Mouse (Mus musculus) embryonic facial prominence, embryonic 11.5 days (tissue): ENCODE measurements around the gene Dtx4. TPM values are rescaled to one million over a fixed set of nuclear protein-coding genes. Genes with fewer than 3 reads are reported as not detected.

ENCODE experiments used
- ATAC-seq: fragments of 200-750 bp; cut with Nextera tagmentation; replicated peaks from 2 replicates; pipeline ENCODE4 v1.8.0; 2017; ENCODE audit warnings: low read depth; ENCODE audit not compliant: insufficient number of reproducible peaks, low FRiP score, low TSS enrichment
- DNase-seq: peaks from one replicate; pipeline ENCODE4 v3.0.0-alpha.2; 2015; ENCODE audit warnings: low spot score
- H3K27ac ChIP-seq: fragments of 300-500 bp; sonication (generic); replicated peaks from 2 replicates; pipeline ENCODE4 v1.5.1; 2014; ENCODE audit warnings: mild to moderate bottlenecking, low read depth, low read length, control low read depth
- H3K27me3 ChIP-seq: fragments of 300-500 bp; sonication (generic); 2 replicates; pipeline ENCODE4 v1.6.1; 2014; ENCODE audit warnings: mild to moderate bottlenecking, low read length, moderate library complexity, mixed read lengths; ENCODE audit not compliant: control insufficient read depth, insufficient read depth
- H3K36me3 ChIP-seq: fragments of 300-500 bp; sonication (generic); replicated peaks from 2 replicates; pipeline ENCODE4 v1.6.1; 2014; ENCODE audit warnings: low read depth, mild to moderate bottlenecking, low read length, moderate library complexity, mixed read lengths; ENCODE audit not compliant: control insufficient read depth, insufficient read depth
- H3K4me1 ChIP-seq: fragments of 300-500 bp; sonication (generic); 2 replicates; pipeline ENCODE4 v1.6.1; 2014; ENCODE audit warnings: low read length, mixed read lengths; ENCODE audit not compliant: control insufficient read depth, insufficient read depth
- H3K4me2 ChIP-seq: fragments of 300-500 bp; sonication (generic); 2 replicates; pipeline ENCODE4 v1.6.1; 2014; ENCODE audit warnings: low read depth, mild to moderate bottlenecking, control low read depth, low read length, moderate library complexity
- H3K4me3 ChIP-seq: fragments of 300-500 bp; sonication (generic); 2 replicates; pipeline ENCODE4 v1.5.1; 2014; ENCODE audit warnings: low read depth, low read length, control low read depth
- H3K9ac ChIP-seq: fragments of 300-500 bp; sonication (generic); replicated peaks from 2 replicates; pipeline ENCODE4 v1.6.1; 2014; ENCODE audit warnings: mild to moderate bottlenecking, control low read depth, low read length
- H3K9me3 ChIP-seq: fragments of 300-500 bp; sonication (generic); replicated peaks from 2 replicates; pipeline ENCODE4 v1.6.1; 2016; ENCODE audit warnings: mild to moderate bottlenecking, low read length, inconsistent platforms, mixed read lengths; ENCODE audit not compliant: control insufficient read depth
- WGBS: fragments of 180-500 bp; shearing (Covaris S2); extraction: QIAGEN DNeasy Blood & Tissue Kit; methylation state at CpG from one replicate; pipeline ENCODE4 v1.1.7; 2014; 5-methylcytosine and 5-hydroxymethylcytosine counted together
- polyA plus RNA-seq: library from polyadenylated mRNA; unstranded; fragments of >200 nt; fragmentation: Nextera tagmentation; extraction: Ambion mirVana; gene quantifications from 2 replicates; pipeline ENCODE4 v1.2.1, GENCODE M21; 2014

Gene Dtx4
- polyA plus RNA-seq, 1 experiment from 2014 or later = 14.0 TPM

DNA sequence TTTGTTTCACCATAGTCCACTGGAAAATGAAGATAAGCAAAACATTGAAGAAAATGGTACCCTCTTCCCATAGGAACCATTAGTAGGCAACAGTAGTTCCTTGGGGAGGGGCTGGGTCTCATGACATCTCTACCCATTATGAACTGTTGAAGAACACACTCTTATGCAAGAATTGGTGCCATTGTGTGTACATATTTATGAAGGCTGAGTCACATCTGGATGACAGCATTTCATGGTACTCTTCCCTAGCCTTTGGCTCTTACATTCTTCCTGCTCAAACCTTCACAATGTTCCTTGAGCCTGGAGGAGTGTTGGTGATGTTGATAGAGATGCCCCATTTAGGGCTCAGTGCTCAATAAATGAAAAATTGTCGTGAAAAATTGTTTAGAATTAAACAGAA, 61.7 kb downstream of the Dtx4 start:
- Histone ChIP-seq H3K9me3 (no peaks in the 10 kb centered on the region), H3K27me3 (no peaks in the 10 kb centered on the region), H3K4me2 (no peak overlapping the region), H3K4me3 (no peak overlapping the region), H3K36me3 (no peaks in the 10 kb centered on the region), H3K27ac (no peak overlapping the region), H3K4me1 (no peaks in the 10 kb centered on the region), H3K9ac (no peak overlapping the region)
- DNase-seq (no peak), ATAC-seq (no peak)
- WGBS = 54% methylated on average over 1 of the region's 1 CpGs

GRCm38 (mm10) chr19:12435750-12436524, 65.3 kb downstream of the Dtx4 start:
- H3K27me3 ChIP-seq = no peaks in the 10 kb centered on the region
- no peak overlapping the region for H3K4me3 ChIP-seq
- ATAC-seq (no peak), DNase-seq (no peak)
- H3K4me2 ChIP-seq = no peak overlapping the region
- no peaks in the 10 kb centered on the region for H3K4me1 ChIP-seq
- WGBS = 78% methylated on average over 4 of the region's 4 CpGs
- H3K36me3 ChIP-seq = no peaks in the 10 kb centered on the region
- no peaks in the 10 kb centered on the region for H3K9me3 ChIP-seq
- no peak overlapping the region for H3K9ac ChIP-seq
- no peak overlapping the region for H3K27ac ChIP-seq

DNA sequence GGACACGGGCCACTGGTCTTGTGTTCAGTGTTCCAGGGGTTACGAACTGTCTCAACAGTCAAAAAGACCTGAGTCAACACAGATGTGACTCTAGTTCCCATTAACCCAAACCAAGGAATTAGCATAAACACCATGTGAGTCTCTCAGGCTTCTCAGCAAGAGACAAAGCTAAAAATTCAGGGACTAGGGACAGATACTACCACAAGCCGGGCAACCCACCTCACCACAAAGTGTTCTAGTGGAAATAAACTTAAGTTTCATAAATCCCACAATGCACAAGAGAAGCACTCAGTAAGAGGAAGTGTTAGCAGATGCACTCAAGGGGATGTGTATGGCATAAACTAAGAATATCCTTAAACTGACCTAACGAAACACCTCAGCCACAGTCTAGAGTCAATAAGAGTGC, 66.2 kb downstream of the Dtx4 start:
- Histone ChIP-seq H3K9me3 (no peaks in the 10 kb centered on the region), H3K4me1 (no peaks in the 10 kb centered on the region), H3K27me3 (no peaks in the 10 kb centered on the region), H3K27ac (no peak overlapping the region), H3K4me2 (no peak overlapping the region), H3K36me3 (no peaks in the 10 kb centered on the region), H3K4me3 (no peak overlapping the region), H3K9ac (no peak overlapping the region)
- WGBS = 85% methylated on average over 4 of the region's 4 CpGs
- DNase-seq = no peak
- ATAC-seq = no peak

DNA sequence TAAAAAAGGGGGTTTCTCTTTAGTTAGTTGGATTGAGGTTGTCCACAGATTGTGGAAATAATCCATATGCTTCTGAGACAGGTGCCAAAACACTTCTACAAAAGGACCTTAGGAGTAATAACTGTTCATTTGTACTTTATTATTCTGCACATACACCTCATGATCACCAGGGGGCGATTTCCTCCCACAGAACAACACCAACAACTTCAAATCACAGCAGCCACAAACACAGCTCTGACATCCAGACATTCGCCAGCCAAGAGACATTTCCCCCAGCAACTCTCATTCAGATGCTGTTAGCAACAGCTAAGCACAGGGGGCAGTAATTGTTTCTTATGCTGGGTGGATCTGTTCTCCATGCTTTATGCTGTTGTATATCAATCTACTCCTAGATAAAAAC, 68.2 kb downstream of the Dtx4 start:
- DNase-seq (peak; percentile 50), ATAC-seq (no peak; the same call in 1 of the 2 replicates)
- H3K36me3 ChIP-seq = no peaks in the 10 kb centered on the region
- H3K4me3 ChIP-seq = no peak overlapping the region
- no peak overlapping the region for H3K27ac ChIP-seq
- no peaks in the 10 kb centered on the region for H3K27me3 ChIP-seq
- H3K9me3 ChIP-seq = no peaks in the 10 kb centered on the region
- no peaks in the 10 kb centered on the region for H3K4me1 ChIP-seq
- no peak overlapping the region for H3K4me2 ChIP-seq
- WGBS = 11% methylated on average over 2 of the region's 2 CpGs
- no peak overlapping the region for H3K9ac ChIP-seq

DNA sequence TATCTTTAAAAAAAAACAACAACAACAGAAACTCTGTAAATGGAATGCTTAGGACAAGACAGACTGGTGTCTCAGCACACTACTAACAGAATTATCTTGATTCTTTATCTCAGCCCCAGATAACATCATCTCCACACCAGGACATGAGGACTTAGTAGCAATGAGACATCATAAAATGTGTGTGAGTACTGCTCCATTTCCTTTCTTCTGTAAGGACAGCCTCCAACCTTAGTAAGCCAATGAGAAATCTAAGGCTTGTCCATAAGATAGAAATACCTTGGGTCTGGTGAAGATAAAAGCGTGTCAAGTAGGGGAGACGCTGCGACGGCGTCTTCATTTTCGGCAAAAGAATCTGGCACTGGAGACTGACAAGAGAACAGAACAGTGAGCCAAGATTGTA, 73.6 kb downstream of the Dtx4 start, which contains the start of gene Pfpl:
Pfpl (plus strand) TSS at position 301 of the 400 bp plus-strand sequence.
- no peaks in the 10 kb centered on the region for H3K9me3 ChIP-seq
- no peak within 1 kb of the TSS for H3K9ac ChIP-seq
- H3K4me3 ChIP-seq = no peak within 1 kb of the TSS
- 94% methylated on average over 6 of the region's 6 CpGs for WGBS
- H3K27ac ChIP-seq = no peak within 1 kb of the TSS
- no peaks in the 10 kb centered on the region for H3K36me3 ChIP-seq
- no peak within 1 kb of the TSS for H3K4me2 ChIP-seq
- no peaks in the 10 kb centered on the region for H3K27me3 ChIP-seq
- ATAC-seq (no peak), DNase-seq (no peak)
- H3K4me1 ChIP-seq = no peaks in the 10 kb centered on the region

DNA sequence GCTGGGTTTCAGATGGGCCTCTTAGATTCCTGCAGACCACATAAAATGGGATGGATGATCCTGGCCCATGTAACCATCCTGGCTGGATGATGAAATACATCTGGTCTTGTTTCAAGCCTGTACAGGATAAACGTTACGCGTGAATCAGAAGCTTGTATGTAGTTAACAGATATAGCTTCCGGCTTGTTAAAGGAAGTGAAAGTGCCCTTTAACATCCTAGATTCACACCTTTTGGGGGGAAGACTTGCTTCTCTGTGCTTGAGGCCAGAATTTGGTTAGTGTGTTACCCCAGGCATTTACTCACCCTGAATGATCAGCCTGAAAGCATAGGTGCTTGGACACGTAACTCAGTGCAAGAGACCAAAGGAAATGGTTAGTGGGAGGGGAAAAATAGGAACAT, 74.2 kb downstream of the Dtx4 start:
- 83% methylated on average over 5 of the region's 5 CpGs for WGBS
- Histone ChIP-seq H3K36me3 (no peaks in the 10 kb centered on the region), H3K9me3 (no peaks in the 10 kb centered on the region), H3K9ac (no peak overlapping the region), H3K27ac (no peak overlapping the region), H3K4me3 (no peak overlapping the region), H3K4me2 (no peak overlapping the region), H3K4me1 (no peaks in the 10 kb centered on the region), H3K27me3 (no peaks in the 10 kb centered on the region)
- no peak for DNase-seq
- ATAC-seq = no peak

GRCm38 (mm10) chr19:12421680-12422079, 79.6 kb downstream of the Dtx4 start:
- no peaks in the 10 kb centered on the region for H3K36me3 ChIP-seq
- no peak overlapping the region for H3K27ac ChIP-seq
- H3K27me3 ChIP-seq = no peaks in the 10 kb centered on the region
- DNase-seq (no peak), ATAC-seq (no peak)
- no peak overlapping the region for H3K9ac ChIP-seq
- H3K4me1 ChIP-seq = no peaks in the 10 kb centered on the region
- 95% methylated on average over 1 of the region's 1 CpGs for WGBS
- no peak overlapping the region for H3K4me2 ChIP-seq
- no peak overlapping the region for H3K4me3 ChIP-seq
- no peaks in the 10 kb centered on the region for H3K9me3 ChIP-seq

DNA sequence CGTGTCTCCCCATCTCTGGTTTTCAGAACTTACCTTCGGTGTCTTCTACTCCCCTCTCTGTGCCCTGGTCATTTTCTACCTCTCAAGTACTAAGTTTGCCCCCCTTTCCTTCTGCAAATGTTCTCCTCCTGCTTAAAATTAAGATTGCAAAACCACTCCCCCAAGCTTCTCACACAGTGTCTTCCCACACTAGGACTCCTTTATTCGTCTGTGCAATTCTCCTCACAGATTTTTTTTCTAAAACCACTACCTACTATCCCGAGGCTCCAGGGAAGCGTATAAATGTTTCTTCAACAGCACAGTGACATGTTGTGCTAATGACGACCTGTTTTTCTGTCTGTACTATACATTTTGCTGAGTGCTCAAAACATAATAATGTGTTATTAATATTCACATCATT, 80.7 kb downstream of the Dtx4 start:
- Histone ChIP-seq H3K4me2 (no peak overlapping the region), H3K4me3 (no peak overlapping the region), H3K4me1 (no peaks in the 10 kb centered on the region), H3K27me3 (no peaks in the 10 kb centered on the region), H3K27ac (no peak overlapping the region), H3K36me3 (no peaks in the 10 kb centered on the region), H3K9ac (no peak overlapping the region), H3K9me3 (no peaks in the 10 kb centered on the region)
- WGBS = 79% methylated on average over 6 of the region's 6 CpGs
- no peak for ATAC-seq
- no peak for DNase-seq
